Mouse (Mus musculus) B cell, adult 2 months (primary cell): Measurements from ENCODE around the gene Heatr5b.

Source experiments
- DNase-seq, 2 experiments: peaks; one replicate each; pipeline ENCODE4 v3.0.0; 2022

Heatr5b gene

GRCm38 (mm10) chr17:78766084-78766483, 69.1 kb downstream of the Heatr5b start:
- DNase-seq = no peak

GRCm38 (mm10) chr17:78763272-78763671, 71.9 kb downstream of the Heatr5b start:
- no peak for DNase-seq

- DNase-seq = no peak
These were observed 82.1 kb downstream of the Heatr5b start for GRCm38 (mm10) chr17:78752938-78753655.

- DNase-seq = no peak
These were observed 83.1 kb downstream of the Heatr5b start for GRCm38 (mm10) chr17:78752064-78752463.

- no peak for DNase-seq
These were observed 86.7 kb downstream of the Heatr5b start for GRCm38 (mm10) chr17:78748440-78748839.

GRCm38 (mm10) chr17:78738416-78738815, 96.7 kb downstream of the Heatr5b start:
- DNase-seq = peak; percentile 7 to 21

GRCm38 (mm10) chr17:78737771-78738170, 97.4 kb downstream of the Heatr5b start:
- DNase-seq = no peak

GRCm38 (mm10) chr17:78737096-78737495, 98.1 kb downstream of the Heatr5b start, which contains the start of gene Strn:
Gene Strn (minus strand): TSS chr17:78737196.
- DNase-seq = no peak

- peak; percentile 100 for DNase-seq
These were observed 98.6 kb downstream of the Heatr5b start for GRCm38 (mm10) chr17:78736473-78736988.

GRCm38 (mm10) chr17:78735731-78736472, 99.3 kb downstream of the Heatr5b start:
- DNase-seq = peak; percentile 13 to 19

- DNase-seq = no peak
These were observed 100.4 kb downstream of the Heatr5b start for GRCm38 (mm10) chr17:78734806-78735205.

- DNase-seq = no peak
These were observed 103.1 kb downstream of the Heatr5b start for GRCm38 (mm10) chr17:78732056-78732455.

GRCm38 (mm10) chr17:78726746-78727449, 108.3 kb downstream of the Heatr5b start:
- DNase-seq = no peak

GRCm38 (mm10) chr17:78724461-78725055, 110.6 kb downstream of the Heatr5b start:
- no peak for DNase-seq

- no peak for DNase-seq
These were observed 113.5 kb downstream of the Heatr5b start for GRCm38 (mm10) chr17:78721690-78722089.

GRCm38 (mm10) chr17:78719086-78719485, 116.1 kb downstream of the Heatr5b start:
- DNase-seq = no peak

- no peak for DNase-seq
These were observed 124.9 kb downstream of the Heatr5b start for GRCm38 (mm10) chr17:78710258-78710657.

GRCm38 (mm10) chr17:78708422-78708821, 126.7 kb downstream of the Heatr5b start:
- no peak for DNase-seq

GRCm38 (mm10) chr17:78702988-78703387, 132.2 kb downstream of the Heatr5b start:
- DNase-seq = no peak
